Mouse (Mus musculus) urinary bladder, postnatal 0 days (tissue): ENCODE results near the gene Cd2ap. TPM values are rescaled to one million over a fixed set of nuclear protein-coding genes. Genes with fewer than 3 reads are reported as not detected.

Experiments used
- polyA plus RNA-seq: library from polyadenylated mRNA; unstranded; fragments of >200 nt; fragmentation: Nextera tagmentation; extraction: Ambion mirVana; gene quantifications from 2 replicates; pipeline ENCODE4 v1.2.1, GENCODE M21; 2015

Cd2ap gene
- 25.1 and 30.9 TPM in 2 replicates for polyA plus RNA-seq

GRCm38 (mm10) chr17:42876001-42876903 lies at the start of gene Cd2ap:
Cd2ap (minus strand) TSS chr17:42876665.

Other genes starting within 250 kb of the Cd2ap start
- 15.1 and 16.8 TPM in 2 replicates for gene Adgrf4, start 184.4 kb downstream of the Cd2ap start, polyA plus RNA-seq
- not detected in 2 replicates for gene Adgrf2, start 134.5 kb downstream of the Cd2ap start, polyA plus RNA-seq
- gene Tnfrsf21, start 139.9 kb upstream of the Cd2ap start, polyA plus RNA-seq = 29.8 and 32.2 TPM in 2 replicates